Mouse (Mus musculus) liver, embryonic 13.5 days (tissue): ENCODE data around the gene Srsf9. TPM values are rescaled to one million over a fixed set of nuclear protein-coding genes. Genes with fewer than 3 reads are reported as not detected.
"Not testable (repeated sequence)": the region's sequence is repeated elsewhere in the genome, so short reads cannot be mapped to it uniquely, and the experiment has no call there.

Experiments used
- ATAC-seq: fragments of 200-750 bp; cut with Nextera tagmentation; 2 replicates; pipeline ENCODE4 v1.8.0; 2017; ENCODE audit warnings: low read depth, mild to moderate bottlenecking, moderate number of reproducible peaks, moderate library complexity
- DNase-seq: peaks from one replicate; pipeline ENCODE4 v3.0.0; 2022
- H3K27ac ChIP-seq: fragments of 300-500 bp; sonication (generic); 2 replicates; pipeline ENCODE4 v1.5.1; 2015; ENCODE audit warnings: moderate library complexity, mild to moderate bottlenecking, inconsistent platforms
- H3K27me3 ChIP-seq: fragments of 300-500 bp; sonication (generic); 2 replicates; pipeline ENCODE4 v1.6.1; 2015; ENCODE audit warnings: mild to moderate bottlenecking, inconsistent platforms
- H3K36me3 ChIP-seq: fragments of 300-500 bp; sonication (generic); 2 replicates; pipeline ENCODE4 v1.6.1; 2015; ENCODE audit warnings: mild to moderate bottlenecking, inconsistent platforms
- H3K4me1 ChIP-seq: fragments of 300-500 bp; sonication (generic); replicated peaks from 2 replicates; pipeline ENCODE4 v1.6.1; 2015; ENCODE audit warnings: inconsistent platforms
- H3K4me2 ChIP-seq: fragments of 300-500 bp; sonication (generic); 2 replicates; pipeline ENCODE4 v1.6.1; 2015; ENCODE audit warnings: inconsistent platforms, mild to moderate bottlenecking, moderate library complexity
- H3K4me3 ChIP-seq: fragments of 300-500 bp; sonication (generic); replicated peaks from 2 replicates; pipeline ENCODE4 v1.5.1; 2015; ENCODE audit warnings: mild to moderate bottlenecking, inconsistent platforms
- H3K9ac ChIP-seq: fragments of 300-500 bp; sonication (generic); 2 replicates; pipeline ENCODE4 v1.6.1; 2015; ENCODE audit warnings: mild to moderate bottlenecking, inconsistent platforms
- H3K9me3 ChIP-seq: fragments of 300-500 bp; sonication (generic); replicated peaks from 2 replicates; pipeline ENCODE4 v1.6.1; 2016; ENCODE audit warnings: inconsistent platforms
- WGBS: fragments of 180-500 bp; shearing (Covaris S2); methylation state at CpG from one replicate; pipeline ENCODE4 v1.1.7; 2015; ENCODE audit not compliant: insufficient replicate concordance; 5-methylcytosine and 5-hydroxymethylcytosine counted together
- polyA plus RNA-seq: library from polyadenylated mRNA; unstranded; fragments of >200 nt; fragmentation: Nextera tagmentation; extraction: Ambion mirVana; gene quantifications from 2 replicates; pipeline ENCODE4 v1.2.1, GENCODE M21; 2015

Srsf9 gene
- polyA plus RNA-seq, 1 experiment from 2014 or later, result 130 TPM

- 44% methylated on average over 2 of the region's 2 CpGs for WGBS
- peaks cover 16% of the 10 kb centered on the region for H3K27me3 ChIP-seq
- H3K36me3 ChIP-seq, ATAC-seq, H3K27ac ChIP-seq, H3K9me3 ChIP-seq, H3K9ac ChIP-seq, H3K4me2 ChIP-seq, DNase-seq, H3K4me3 ChIP-seq, H3K4me1 ChIP-seq: not testable (repeated sequence)
Measured at GRCm38 (mm10) chr5:115378882-115379281, 51.9 kb downstream of the Srsf9 start.

Other genes starting within 250 kb of the Srsf9 start
- gene Gm10401, start 228.9 kb upstream of the Srsf9 start, polyA plus RNA-seq, result 11.1 and 12.0 TPM in 2 replicates
- 40.9 and 41.5 TPM in 2 replicates for gene Acads, start 207.8 kb upstream of the Srsf9 start, polyA plus RNA-seq
- gene Unc119b, start 192.2 kb upstream of the Srsf9 start, polyA plus RNA-seq, result 8.7 and 10.4 TPM in 2 replicates
- 23.0 and 26.0 TPM in 2 replicates for gene Mlec, start 169.0 kb upstream of the Srsf9 start, polyA plus RNA-seq
- not detected in 2 replicates for gene Cabp1, start 132.8 kb upstream of the Srsf9 start, polyA plus RNA-seq
- gene Pop5, start 91.3 kb upstream of the Srsf9 start, polyA plus RNA-seq, result 120 and 127 TPM in 2 replicates
- 122 and 126 TPM in 2 replicates for gene Rnf10, start 54.3 kb upstream of the Srsf9 start, polyA plus RNA-seq
- 38.1 and 42.0 TPM in 2 replicates for gene Coq5, start 47.5 kb upstream of the Srsf9 start, polyA plus RNA-seq
- gene Dynll1, start 26.2 kb upstream of the Srsf9 start, polyA plus RNA-seq, result 744 and 768 TPM in 2 replicates
- gene Gatc, start 14.0 kb downstream of the Srsf9 start, polyA plus RNA-seq, result 13.0 and 19.0 TPM in 2 replicates
- 40.4 and 41.5 TPM in 2 replicates for gene Triap1, start 14.0 kb downstream of the Srsf9 start, polyA plus RNA-seq
- 735 and 795 TPM in 2 replicates for gene Cox6a1, start 21.8 kb downstream of the Srsf9 start, polyA plus RNA-seq
- gene Msi1, start 102.4 kb downstream of the Srsf9 start, polyA plus RNA-seq, result 0.83 and 1.4 TPM in 2 replicates
- gene Pla2g1b, start 139.1 kb downstream of the Srsf9 start, polyA plus RNA-seq, result 0.35 TPM in 1 of 2 replicates, not detected in the other
- gene Sirt4, start 157.5 kb downstream of the Srsf9 start, polyA plus RNA-seq, result 5.6 and 6.1 TPM in 2 replicates
- 11.1 and 14.5 TPM in 2 replicates for gene Pxn, start 179.5 kb downstream of the Srsf9 start, polyA plus RNA-seq
- 1,664 and 1,673 TPM in 2 replicates for gene Rplp0, start 232.3 kb downstream of the Srsf9 start, polyA plus RNA-seq
- gene Gcn1l1, start 238.1 kb downstream of the Srsf9 start, polyA plus RNA-seq, result 18.7 and 19.3 TPM in 2 replicates